Mouse (Mus musculus): ENCODE data around the gene Taf12.

DNA sequence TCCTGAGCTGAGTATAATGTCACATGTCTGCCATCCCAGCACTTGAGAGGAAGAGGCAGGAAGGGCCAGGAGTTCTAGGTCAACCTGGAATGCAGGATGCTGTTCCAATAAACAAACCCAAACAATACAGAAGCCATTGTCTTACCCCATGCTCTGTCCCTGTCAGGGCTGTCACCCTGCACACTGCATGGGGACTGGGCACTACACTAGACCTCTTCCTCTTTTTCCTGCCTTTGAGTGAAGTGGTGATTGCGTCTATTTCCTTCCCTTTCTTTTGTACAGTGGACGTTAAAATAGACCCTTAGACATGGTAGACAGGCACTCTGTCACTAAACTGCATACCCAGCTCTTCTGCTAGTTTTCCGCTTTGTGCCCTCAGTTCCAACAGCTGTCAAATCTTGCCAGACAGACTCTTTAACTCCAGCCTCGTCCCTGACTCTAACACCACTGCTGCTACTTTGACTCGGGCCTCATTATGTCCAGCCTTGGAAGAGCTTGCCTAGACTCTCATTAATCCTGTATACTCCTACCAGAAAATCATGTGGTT is 26.7 kb upstream of the Taf12 start:
- no peak for TF ChIP-seq ZNF384 (IDR thresholded peaks at IDR 0.05; ENCODE audit: low read depth, low read length)
- TF ChIP-seq ZC3H11A (IDR thresholded peaks at IDR 0.05; ENCODE audit: borderline replicate concordance, low read depth, low read length), result no peak

Measured in ES-E14 (cell line).